Mouse (Mus musculus) E14TG2a.4 (cell line): ENCODE results near the gene Pla2g1b.
A peak's percentile ranks its signal among the peaks of the same experiment; 100 is the strongest.

Experiments
- H3K27me3 ChIP-seq: 2 replicates; pipeline ENCODE4 v1.6.1; 2014; ENCODE audit warnings: low read length, control low read depth; ENCODE audit not compliant: insufficient read depth
- H3K36me3 ChIP-seq: 2 replicates; pipeline ENCODE4 v1.6.1; 2014; ENCODE audit warnings: low read length, control low read depth; ENCODE audit not compliant: insufficient read depth
- H3K4me1 ChIP-seq: replicated peaks from 2 replicates; pipeline ENCODE4 v1.6.1; 2014; ENCODE audit warnings: low read depth, low read length, control low read depth
- H3K4me3 ChIP-seq: replicated peaks from 2 replicates; pipeline ENCODE4 v1.5.1; 2014; ENCODE audit warnings: mild to moderate bottlenecking, low read length
- H3K9me3 ChIP-seq: 2 replicates; pipeline ENCODE4 v1.6.1; 2014; ENCODE audit warnings: low read length, control low read depth
- CTCF ChIP-seq: conservative IDR thresholded peaks from 2 replicates; pipeline ENCODE4 v1.5.1; 2014; ENCODE audit warnings: low read length
- NANOG ChIP-seq: IDR thresholded peaks from 2 replicates; pipeline ENCODE4 v1.6.1; 2014; ENCODE audit warnings: borderline replicate concordance, low read length, mixed read lengths
- POU5F1 ChIP-seq: IDR thresholded peaks from 2 replicates; pipeline ENCODE4 v1.6.1; 2014; ENCODE audit warnings: low read length, borderline replicate concordance

Gene Pla2g1b

GRCm38 (mm10) chr5:115458918-115459317 lies 7.1 kb upstream of the Pla2g1b start:
- H3K4me1 ChIP-seq, result peaks cover 39% of the 10 kb centered on the region
- TF ChIP-seq NANOG, result no peak
- no peak for TF ChIP-seq CTCF
- TF ChIP-seq POU5F1, result no peak

GRCm38 (mm10) chr5:115464408-115465115 lies 1.5 kb upstream of the Pla2g1b start:
- no peaks in the 10 kb centered on the region for H3K27me3 ChIP-seq
- H3K4me3 ChIP-seq, result peak overlapping the region; percentile 87
- peaks cover 50% of the 10 kb centered on the region for H3K4me1 ChIP-seq
- H3K36me3 ChIP-seq, result peaks cover 34% of the 10 kb centered on the region
- H3K9me3 ChIP-seq, result no peaks in the 10 kb centered on the region
- peak; percentile 87 for TF ChIP-seq POU5F1
- peak; percentile 22 for TF ChIP-seq CTCF
- TF ChIP-seq NANOG, result no peak

More at GRCm38 (mm10) chr5:115458918-115459317, 7.1 kb upstream of the Pla2g1b start:
- no peak overlapping the region for H3K4me3 ChIP-seq
- H3K36me3 ChIP-seq, result no peaks in the 10 kb centered on the region
- no peaks in the 10 kb centered on the region for H3K27me3 ChIP-seq
- H3K9me3 ChIP-seq, result no peaks in the 10 kb centered on the region

DNA sequence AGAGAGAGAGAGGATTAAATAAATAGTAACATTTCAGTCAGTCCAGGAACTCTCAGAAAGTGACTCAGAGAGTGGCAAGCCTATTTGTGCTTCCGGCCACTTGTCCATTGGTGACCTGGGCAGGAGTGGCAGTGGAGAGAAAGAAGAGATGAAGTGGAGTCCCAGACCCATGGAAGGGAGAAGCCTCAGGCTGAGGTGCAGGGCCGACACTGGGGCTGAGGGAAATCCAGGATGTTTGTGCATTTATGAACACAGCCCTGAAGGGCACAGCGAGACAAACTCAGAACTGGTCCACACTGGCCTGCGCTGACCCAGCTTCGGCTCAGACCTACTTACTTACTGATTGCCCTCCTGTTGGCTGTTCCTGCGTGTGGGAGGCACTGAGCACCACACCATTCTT lies 3.7 kb downstream of the Pla2g1b start:
- Histone ChIP-seq H3K9me3 (no peaks in the 10 kb centered on the region), H3K4me3 (0 out of 2 replicates have a peak overlapping the region, but pooled peaks have one; percentile 49), H3K27me3 (no peaks in the 10 kb centered on the region), H3K4me1 (peaks cover 78% of the 10 kb centered on the region), H3K36me3 (peaks cover 86% of the 10 kb centered on the region)
- TF ChIP-seq POU5F1, result no peak
- TF ChIP-seq CTCF, result no peak
- TF ChIP-seq NANOG, result no peak

GRCm38 (mm10) chr5:115470766-115471531 lies 4.9 kb downstream of the Pla2g1b start:
- no peaks in the 10 kb centered on the region for H3K9me3 ChIP-seq
- TF ChIP-seq POU5F1 (no peak), CTCF (peak; percentile 39)
- peaks cover 91% of the 10 kb centered on the region for H3K36me3 ChIP-seq

GRCm38 (mm10) chr5:115473191-115473590 lies 7.1 kb downstream of the Pla2g1b start:
- TF ChIP-seq POU5F1, result no peak
- peak; percentile 51 for TF ChIP-seq CTCF
- peaks cover 86% of the 10 kb centered on the region for H3K4me1 ChIP-seq

More at GRCm38 (mm10) chr5:115470766-115471531, 4.9 kb downstream of the Pla2g1b start:
- H3K4me1 ChIP-seq, result peaks cover 85% of the 10 kb centered on the region
- H3K4me3 ChIP-seq, result peak overlapping the region; percentile 49
- H3K27me3 ChIP-seq, result no peaks in the 10 kb centered on the region

DNA sequence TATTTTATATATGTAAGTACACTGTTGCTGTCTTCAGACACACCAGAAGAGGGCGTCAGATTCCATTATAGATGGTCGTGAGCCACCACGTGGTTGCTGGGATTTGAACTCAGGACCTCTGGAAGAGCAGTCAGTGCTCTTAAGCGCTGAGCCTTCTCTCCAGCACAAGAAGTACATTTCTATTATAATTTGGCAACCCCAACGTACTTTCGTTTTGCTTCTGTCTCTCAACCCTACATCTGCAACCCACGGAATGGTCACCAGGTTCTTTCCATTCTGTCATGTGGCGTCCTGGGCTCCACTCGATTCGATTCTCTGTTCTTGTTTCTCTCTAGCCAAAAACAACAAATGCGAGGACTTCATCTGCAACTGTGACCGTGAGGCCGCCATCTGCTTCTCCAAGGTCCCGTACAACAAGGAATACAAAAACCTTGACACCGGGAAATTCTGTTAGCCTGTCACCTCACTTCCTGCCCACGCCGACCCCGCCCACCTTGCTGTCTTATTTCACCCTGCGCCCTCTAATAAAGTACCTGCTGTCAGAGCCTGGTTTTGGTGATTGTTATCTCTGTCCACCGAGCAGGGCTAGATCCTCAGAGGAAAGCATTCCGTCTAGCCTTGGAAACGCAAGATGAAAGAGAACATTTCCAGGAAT lies 8.2 kb downstream of the Pla2g1b start:
- Histone ChIP-seq H3K9me3 (no peaks in the 10 kb centered on the region), H3K4me3 (0 out of 2 replicates have a peak overlapping the region, but pooled peaks have one; percentile 0)
- 0 out of 2 replicates have a peak, but pooled peaks have one; percentile 15 for TF ChIP-seq CTCF
- TF ChIP-seq POU5F1, result no peak

More at GRCm38 (mm10) chr5:115473191-115473590, 7.1 kb downstream of the Pla2g1b start:
- Histone ChIP-seq H3K36me3 (peaks cover 77% of the 10 kb centered on the region), H3K4me3 (no peak overlapping the region), H3K27me3 (no peaks in the 10 kb centered on the region), H3K9me3 (no peaks in the 10 kb centered on the region)

GRCm38 (mm10) chr5:115475337-115476106 lies 9.5 kb downstream of the Pla2g1b start:
- Histone ChIP-seq H3K27me3 (no peaks in the 10 kb centered on the region), H3K4me3 (peak overlapping the region; percentile 75), H3K9me3 (no peaks in the 10 kb centered on the region), H3K36me3 (peaks cover 58% of the 10 kb centered on the region), H3K4me1 (peaks cover 84% of the 10 kb centered on the region)
- no peak for TF ChIP-seq POU5F1
- no peak for TF ChIP-seq NANOG
- no peak for TF ChIP-seq CTCF

More for the DNA sequence above, 8.2 kb downstream of the Pla2g1b start:
- Histone ChIP-seq H3K36me3 (peaks cover 69% of the 10 kb centered on the region), H3K4me1 (peaks cover 81% of the 10 kb centered on the region), H3K27me3 (no peaks in the 10 kb centered on the region)
